Mouse (Mus musculus): Measurements from ENCODE around the gene Wasf2.

GRCm38 (mm10) chr4:133159646-133160045, 29.3 kb downstream of the Wasf2 start:
- no peak for TF ChIP-seq POLR2A (IDR thresholded peaks at IDR 0.05; ENCODE audit: extremely low read depth, insufficient read depth, low read length)
- TF ChIP-seq CTCF (IDR thresholded peaks at IDR 0.05; ENCODE audit: extremely low read depth, insufficient read depth, low read length), result no peak

All from cortical plate, adult 2 months (tissue).